Mouse (Mus musculus) erythroblast, embryonic 14.5 days (primary cell): Measurements from ENCODE around the gene Asb15.

Experiments
- GATA1 ChIP-seq: IDR thresholded peaks from 2 replicates; pipeline ENCODE4 v1.6.1; 2012; ENCODE audit warnings: low read length, inconsistent platforms, mixed read lengths
- TAL1 ChIP-seq: IDR thresholded peaks from 3 replicates; pipeline ENCODE4 v1.6.1; 2012; ENCODE audit warnings: low read length, inconsistent platforms, mixed read lengths

GRCm38 (mm10) chr6:24586885-24587284 is 58.9 kb downstream of the Asb15 start:
- TF ChIP-seq TAL1 (no peak), GATA1 (no peak)
